Mouse (Mus musculus): ENCODE measurements around the gene Erg. TPM values are rescaled to one million over a fixed set of nuclear protein-coding genes. Genes with fewer than 3 reads are reported as not detected.

Gene Erg
- polyA plus RNA-seq, 1 experiment from 2014 or later, result 9.1 TPM

GRCm38 (mm10) chr16:95436611-95437010 is 149.8 kb downstream of the Erg start:
- no peaks in the 10 kb centered on the region for H3K27me3 ChIP-seq (ENCODE audit: insufficient read depth, low read length)
- ATAC-seq (ENCODE audit: insufficient read depth) (no peak), DNase-seq (no peak)
- H3K9me3 ChIP-seq (ENCODE audit: low read depth, low read length), result no peaks in the 10 kb centered on the region
- no peak overlapping the region for H3K27ac ChIP-seq (ENCODE audit: low read depth)
- H3K9ac ChIP-seq, result no peak overlapping the region
- no peak for TF ChIP-seq CTCF (IDR thresholded peaks at IDR 0.05; ENCODE audit: low read depth)
- 79% methylated on average over 8 of the region's 8 CpGs for WGBS
- no peaks in the 10 kb centered on the region for H3K4me1 ChIP-seq (ENCODE audit: insufficient read depth)
- no peaks in the 10 kb centered on the region for H3K36me3 ChIP-seq (ENCODE audit: insufficient read depth)
- H3K4me2 ChIP-seq, result no peak overlapping the region
- H3K4me3 ChIP-seq (ENCODE audit: low read depth, low read length), result no peak overlapping the region

- Histone ChIP-seq H3K9ac (no peak overlapping the region), H3K27me3 (ENCODE audit: insufficient read depth, low read length) (no peaks in the 10 kb centered on the region), H3K27ac (ENCODE audit: low read depth) (no peak overlapping the region), H3K4me2 (no peak overlapping the region), H3K36me3 (ENCODE audit: insufficient read depth) (no peaks in the 10 kb centered on the region), H3K4me3 (ENCODE audit: low read depth, low read length) (no peak overlapping the region), H3K4me1 (ENCODE audit: insufficient read depth) (no peaks in the 10 kb centered on the region), H3K9me3 (ENCODE audit: low read depth, low read length) (no peaks in the 10 kb centered on the region)
- DNase-seq (no peak), ATAC-seq (ENCODE audit: insufficient read depth) (no peak)
- WGBS, result 69% methylated on average over 4 of the region's 4 CpGs
- no peak for TF ChIP-seq CTCF (IDR thresholded peaks at IDR 0.05; ENCODE audit: low read depth)
Measured at GRCm38 (mm10) chr16:95436051-95436450, 150.3 kb downstream of the Erg start.

- H3K27ac ChIP-seq (ENCODE audit: low read depth), result no peak overlapping the region
- no peak overlapping the region for H3K4me3 ChIP-seq (ENCODE audit: low read depth, low read length)
- no peaks in the 10 kb centered on the region for H3K4me1 ChIP-seq (ENCODE audit: insufficient read depth)
- no peaks in the 10 kb centered on the region for H3K27me3 ChIP-seq (ENCODE audit: insufficient read depth, low read length)
- no peak overlapping the region for H3K4me2 ChIP-seq
- DNase-seq, result no peak
- WGBS, result 90% methylated on average over 8 of the region's 8 CpGs
- TF ChIP-seq CTCF (IDR thresholded peaks at IDR 0.05; ENCODE audit: low read depth), result no peak
- H3K9ac ChIP-seq, result no peak overlapping the region
- H3K9me3 ChIP-seq (ENCODE audit: low read depth, low read length), result no peaks in the 10 kb centered on the region
- ATAC-seq (ENCODE audit: insufficient read depth), result no peak
- H3K36me3 ChIP-seq (ENCODE audit: insufficient read depth), result no peaks in the 10 kb centered on the region
Measured at GRCm38 (mm10) chr16:95434434-95434833, 152.0 kb downstream of the Erg start.

- Histone ChIP-seq H3K27me3 (ENCODE audit: insufficient read depth, low read length) (no peaks in the 10 kb centered on the region), H3K9ac (no peak overlapping the region), H3K4me1 (ENCODE audit: insufficient read depth) (no peaks in the 10 kb centered on the region), H3K4me3 (ENCODE audit: low read depth, low read length) (no peak overlapping the region), H3K36me3 (ENCODE audit: insufficient read depth) (no peaks in the 10 kb centered on the region), H3K27ac (ENCODE audit: low read depth) (no peak overlapping the region), H3K4me2 (no peak overlapping the region), H3K9me3 (ENCODE audit: low read depth, low read length) (no peaks in the 10 kb centered on the region)
- 54% methylated on average over 2 of the region's 2 CpGs for WGBS
- ATAC-seq (ENCODE audit: insufficient read depth) (no peak), DNase-seq (no peak)
- TF ChIP-seq CTCF (IDR thresholded peaks at IDR 0.05; ENCODE audit: low read depth), result no peak
Measured at GRCm38 (mm10) chr16:95432540-95432971, 153.8 kb downstream of the Erg start.

- ATAC-seq (ENCODE audit: insufficient read depth), result no peak
- Histone ChIP-seq H3K27me3 (ENCODE audit: insufficient read depth, low read length) (no peaks in the 10 kb centered on the region), H3K4me3 (ENCODE audit: low read depth, low read length) (no peak overlapping the region), H3K36me3 (ENCODE audit: insufficient read depth) (no peaks in the 10 kb centered on the region), H3K9ac (no peak overlapping the region), H3K27ac (ENCODE audit: low read depth) (no peak overlapping the region), H3K9me3 (ENCODE audit: low read depth, low read length) (no peaks in the 10 kb centered on the region), H3K4me2 (no peak overlapping the region), H3K4me1 (ENCODE audit: insufficient read depth) (no peaks in the 10 kb centered on the region)
- WGBS, result 75% methylated on average over 3 of the region's 3 CpGs
- TF ChIP-seq CTCF (IDR thresholded peaks at IDR 0.05; ENCODE audit: low read depth), result no peak
- DNase-seq, result no peak
Measured at GRCm38 (mm10) chr16:95429851-95430250, 156.5 kb downstream of the Erg start.

- no peak for ATAC-seq (ENCODE audit: insufficient read depth)
- WGBS, result 67% methylated on average over 5 of the region's 5 CpGs
Measured at GRCm38 (mm10) chr16:95428239-95428638, 158.2 kb downstream of the Erg start.

GRCm38 (mm10) chr16:95427512-95427911 is 158.9 kb downstream of the Erg start:
- no peak for ATAC-seq (ENCODE audit: insufficient read depth)

More at GRCm38 (mm10) chr16:95428239-95428638, 158.2 kb downstream of the Erg start:
- no peaks in the 10 kb centered on the region for H3K4me1 ChIP-seq (ENCODE audit: insufficient read depth)
- no peak for TF ChIP-seq CTCF (IDR thresholded peaks at IDR 0.05; ENCODE audit: low read depth)
- no peak overlapping the region for H3K9ac ChIP-seq
- no peak overlapping the region for H3K27ac ChIP-seq (ENCODE audit: low read depth)
- H3K4me3 ChIP-seq (ENCODE audit: low read depth, low read length), result no peak overlapping the region
- no peaks in the 10 kb centered on the region for H3K27me3 ChIP-seq (ENCODE audit: insufficient read depth, low read length)
- H3K9me3 ChIP-seq (ENCODE audit: low read depth, low read length), result no peaks in the 10 kb centered on the region
- no peak overlapping the region for H3K4me2 ChIP-seq
- no peaks in the 10 kb centered on the region for H3K36me3 ChIP-seq (ENCODE audit: insufficient read depth)
- no peak for DNase-seq

GRCm38 (mm10) chr16:95422658-95423073 is 163.7 kb downstream of the Erg start:
- no peaks in the 10 kb centered on the region for H3K9me3 ChIP-seq (ENCODE audit: low read depth, low read length)
- no peaks in the 10 kb centered on the region for H3K4me1 ChIP-seq (ENCODE audit: insufficient read depth)
- ATAC-seq (ENCODE audit: insufficient read depth), result peak; percentile 31; the same call in 1 of the 2 replicates
- TF ChIP-seq CTCF (IDR thresholded peaks at IDR 0.05; ENCODE audit: low read depth), result no peak
- no peak overlapping the region for H3K4me2 ChIP-seq
- no peak for DNase-seq
- H3K9ac ChIP-seq, result no peak overlapping the region
- H3K27ac ChIP-seq (ENCODE audit: low read depth), result no peak overlapping the region
- H3K36me3 ChIP-seq (ENCODE audit: insufficient read depth), result no peaks in the 10 kb centered on the region
- 53% methylated on average over 5 of the region's 5 CpGs for WGBS
- no peak overlapping the region for H3K4me3 ChIP-seq (ENCODE audit: low read depth, low read length)
- H3K27me3 ChIP-seq (ENCODE audit: insufficient read depth, low read length), result no peaks in the 10 kb centered on the region

More at GRCm38 (mm10) chr16:95427512-95427911, 158.9 kb downstream of the Erg start:
- Histone ChIP-seq H3K4me2 (no peak overlapping the region), H3K27me3 (ENCODE audit: insufficient read depth, low read length) (no peaks in the 10 kb centered on the region), H3K27ac (ENCODE audit: low read depth) (no peak overlapping the region), H3K9me3 (ENCODE audit: low read depth, low read length) (no peaks in the 10 kb centered on the region), H3K36me3 (ENCODE audit: insufficient read depth) (no peaks in the 10 kb centered on the region), H3K9ac (no peak overlapping the region), H3K4me3 (ENCODE audit: low read depth, low read length) (no peak overlapping the region), H3K4me1 (ENCODE audit: insufficient read depth) (no peaks in the 10 kb centered on the region)
- no peak for DNase-seq
- TF ChIP-seq CTCF (IDR thresholded peaks at IDR 0.05; ENCODE audit: low read depth), result no peak
- WGBS, result 74% methylated on average over 10 of the region's 10 CpGs

Measured in lung, embryonic 14.5 days (tissue).